ENCODE assay signal across 20 mouse cellular contexts in the genomic region with DNA sequence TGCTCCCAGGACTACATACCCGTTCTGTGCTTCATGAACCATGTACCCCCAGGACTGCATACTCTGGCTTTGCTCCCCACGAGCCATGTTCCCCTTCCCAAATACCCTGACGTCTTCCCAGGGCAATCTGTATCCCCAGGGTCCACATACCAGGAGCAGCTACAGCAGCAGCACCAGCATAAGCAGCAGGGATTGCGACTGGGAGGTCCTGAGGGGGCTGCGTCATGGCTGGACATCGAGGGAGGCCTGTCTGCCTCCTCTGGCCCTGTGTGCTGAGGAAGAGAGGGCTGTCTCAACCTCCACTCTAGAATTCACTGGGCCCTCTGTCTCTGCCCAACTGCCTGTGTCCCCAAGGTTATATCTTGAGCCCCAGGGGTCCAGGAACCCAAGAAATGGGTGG. TPM values are rescaled to one million over a fixed set of nuclear protein-coding genes. Genes with fewer than 3 reads are reported as not detected.
DNase-seq lines count a peak whose midpoint lies in the region; ATAC-seq and TF ChIP-seq lines count a peak whose summit lies in the region.
"Had no signal": no experiment of that assay in that cellular context is flagged by ENCODE, and none has a peak within 500 bp of the region (broad histone marks: within the 10 kb centered on the region; RNA-seq: fewer than 3 reads in every experiment).

No protein-coding gene starts in this region.

- peaks cover 42% of the 10 kb centered on the region for H3K36me3 ChIP-seq in hindbrain, embryonic 13.5 days
- H3K36me3 ChIP-seq in hindbrain, embryonic 11.5 days (ENCODE audit: control insufficient read depth, insufficient read depth, low read length): peaks cover 3% of the 10 kb centered on the region; the same call in 1 of the 2 replicates
- H3K36me3 ChIP-seq in midbrain, embryonic 13.5 days: peaks cover 32% of the 10 kb centered on the region
- peaks cover 10% of the 10 kb centered on the region for H3K36me3 ChIP-seq in midbrain, embryonic 16.5 days (ENCODE audit: control insufficient read depth, insufficient read depth, low read length)
- H3K36me3 ChIP-seq in liver, embryonic 12.5 days: peaks cover 35% of the 10 kb centered on the region
- H3K36me3 ChIP-seq in small intestine, adult 2 months (ENCODE audit: control insufficient read depth, insufficient read depth, low read length): no peaks in the 10 kb centered on the region

- no peak for TF ChIP-seq CTCF in small intestine, adult 2 months (IDR thresholded peaks at IDR 0.05; ENCODE audit: extremely low read depth, insufficient read length, insufficient replicate concordance, low read depth, low read length)

- ATAC-seq in hindbrain, embryonic 13.5 days (ENCODE audit: low FRiP score): no peak
- no peak for ATAC-seq in hindbrain, embryonic 11.5 days (ENCODE audit: low FRiP score)
- ATAC-seq in midbrain, embryonic 13.5 days: no peak
- ATAC-seq in midbrain, embryonic 16.5 days: no peak
- no peak for ATAC-seq in liver, embryonic 12.5 days
- ATAC-seq in erythroid progenitor cell, adult 5-6 weeks (replicated peaks; ENCODE audit: low FRiP score, poor library complexity, severe bottlenecking): no peak
- ATAC-seq: midbrain, embryonic 15.5 days had no signal

- no peak overlapping the region for H3K4me2 ChIP-seq in hindbrain, embryonic 13.5 days
- H3K4me2 ChIP-seq in hindbrain, embryonic 11.5 days (replicated peaks; ENCODE audit: low read depth, low read length): no peak overlapping the region
- no peak overlapping the region for H3K4me2 ChIP-seq in midbrain, embryonic 13.5 days (replicated peaks)
- H3K4me2 ChIP-seq in midbrain, embryonic 16.5 days (ENCODE audit: low read length): no peak overlapping the region
- H3K4me2 ChIP-seq in liver, embryonic 12.5 days: peak overlapping the region; percentile 32
- H3K4me2 ChIP-seq: heart, embryonic 11.5 days; midbrain, embryonic 15.5 days had no signal

- TF ChIP-seq POLR2A in small intestine, adult 2 months (IDR thresholded peaks at IDR 0.05; ENCODE audit: low read depth, low read length): no peak

- no peak for DNase-seq in hindbrain, embryonic 11.5 days (ENCODE audit: low spot score)
- no peak for DNase-seq in urinary bladder, postnatal 25 days (ENCODE audit: low spot score)
- DNase-seq: gastrocnemius, postnatal 14 days; kidney, adult 8-10 months; kidney, postnatal 36 days; retina, postnatal 1 day had no signal

- H3K4me1 ChIP-seq in hindbrain, embryonic 13.5 days (replicated peaks): peaks cover 22% of the 10 kb centered on the region
- no peaks in the 10 kb centered on the region for H3K4me1 ChIP-seq in hindbrain, embryonic 11.5 days (replicated peaks; ENCODE audit: control insufficient read depth, insufficient read depth, low read length)
- H3K4me1 ChIP-seq in midbrain, embryonic 13.5 days (replicated peaks): peaks cover 26% of the 10 kb centered on the region
- H3K4me1 ChIP-seq in midbrain, embryonic 16.5 days (ENCODE audit: control insufficient read depth, insufficient read depth, low read length): peaks cover 18% of the 10 kb centered on the region
- peaks cover 29% of the 10 kb centered on the region for H3K4me1 ChIP-seq in liver, embryonic 12.5 days
- peaks cover 6% of the 10 kb centered on the region for H3K4me1 ChIP-seq in small intestine, adult 2 months (ENCODE audit: control insufficient read depth, insufficient read depth, insufficient read length, low read length)

- WGBS in hindbrain, embryonic 13.5 days: 89% methylated on average over 6 of the region's 6 CpGs
- WGBS in hindbrain, embryonic 11.5 days: 91% methylated on average over 6 of the region's 6 CpGs
- WGBS in midbrain, embryonic 13.5 days: 89% methylated on average over 6 of the region's 6 CpGs
- 91% methylated on average over 6 of the region's 6 CpGs for WGBS in midbrain, embryonic 16.5 days
- WGBS in liver, embryonic 12.5 days (ENCODE audit: insufficient replicate concordance): 58% methylated on average over 6 of the region's 6 CpGs
- 89% methylated on average over 6 of the region's 6 CpGs for WGBS in small intestine, adult 2 months

- no peak overlapping the region for H3K4me3 ChIP-seq in hindbrain, embryonic 13.5 days
- no peak overlapping the region for H3K4me3 ChIP-seq in hindbrain, embryonic 11.5 days (ENCODE audit: low read depth, low read length)
- H3K4me3 ChIP-seq in midbrain, embryonic 13.5 days (replicated peaks): no peak overlapping the region
- no peak overlapping the region for H3K4me3 ChIP-seq in midbrain, embryonic 16.5 days (ENCODE audit: low read depth, low read length)
- H3K4me3 ChIP-seq in liver, embryonic 12.5 days: peak overlapping the region; percentile 12; the same call in 1 of the 2 replicates
- H3K4me3 ChIP-seq in small intestine, adult 2 months (ENCODE audit: low read depth, low read length): peak overlapping the region; percentile 27
- H3K4me3 ChIP-seq: erythroblast, embryonic 14.5 days; midbrain, embryonic 15.5 days had no signal

- 0 out of 2 replicates have a peak overlapping the region, but pooled peaks have one; percentile 46 for H3K9ac ChIP-seq in hindbrain, embryonic 13.5 days
- no peak overlapping the region for H3K9ac ChIP-seq in hindbrain, embryonic 11.5 days (ENCODE audit: low read depth, low read length)
- H3K9ac ChIP-seq in midbrain, embryonic 13.5 days (replicated peaks): 0 out of 2 replicates have a peak overlapping the region, but pooled peaks have one; percentile 14
- H3K9ac ChIP-seq in midbrain, embryonic 16.5 days (ENCODE audit: low read depth, low read length): no peak overlapping the region
- no peak overlapping the region for H3K9ac ChIP-seq in liver, embryonic 12.5 days
- H3K9ac ChIP-seq: midbrain, embryonic 15.5 days had no signal

- no peaks in the 10 kb centered on the region for H3K9me3 ChIP-seq in hindbrain, embryonic 13.5 days
- no peaks in the 10 kb centered on the region for H3K9me3 ChIP-seq in hindbrain, embryonic 11.5 days (ENCODE audit: control insufficient read depth, low read length)
- no peaks in the 10 kb centered on the region for H3K9me3 ChIP-seq in midbrain, embryonic 13.5 days
- H3K9me3 ChIP-seq in midbrain, embryonic 16.5 days (replicated peaks; ENCODE audit: control insufficient read depth, low read length, poor library complexity, severe bottlenecking): no peaks in the 10 kb centered on the region
- no peaks in the 10 kb centered on the region for H3K9me3 ChIP-seq in liver, embryonic 12.5 days (replicated peaks)
- H3K9me3 ChIP-seq: midbrain, embryonic 15.5 days had no signal

- no peak overlapping the region for H3K27ac ChIP-seq in hindbrain, embryonic 13.5 days
- H3K27ac ChIP-seq in hindbrain, embryonic 11.5 days (ENCODE audit: low read depth, low read length): no peak overlapping the region
- H3K27ac ChIP-seq in midbrain, embryonic 13.5 days: no peak overlapping the region
- no peak overlapping the region for H3K27ac ChIP-seq in midbrain, embryonic 16.5 days (ENCODE audit: low read length)
- H3K27ac ChIP-seq in liver, embryonic 12.5 days: no peak overlapping the region
- no peak overlapping the region for H3K27ac ChIP-seq in small intestine, adult 2 months (ENCODE audit: insufficient read depth, low read depth, low read length)
- H3K27ac ChIP-seq: midbrain, embryonic 15.5 days had no signal

- peaks cover 2% of the 10 kb centered on the region; the same call in 1 of the 2 replicates for H3K27me3 ChIP-seq in hindbrain, embryonic 13.5 days
- no peaks in the 10 kb centered on the region for H3K27me3 ChIP-seq in hindbrain, embryonic 11.5 days (ENCODE audit: control insufficient read depth, insufficient read depth, low read length)
- peaks cover 7% of the 10 kb centered on the region; the same call in 1 of the 2 replicates for H3K27me3 ChIP-seq in midbrain, embryonic 13.5 days
- no peaks in the 10 kb centered on the region for H3K27me3 ChIP-seq in midbrain, embryonic 16.5 days (ENCODE audit: control insufficient read depth, insufficient read depth, low read depth, low read length)
- peaks cover 27% of the 10 kb centered on the region for H3K27me3 ChIP-seq in liver, embryonic 12.5 days (replicated peaks)
- H3K27me3 ChIP-seq in small intestine, adult 2 months (ENCODE audit: control insufficient read depth, insufficient read depth, low read length): 0 out of 2 replicates have a peak, but pooled peaks cover 6% of the 10 kb centered on the region
- H3K27me3 ChIP-seq: midbrain, embryonic 15.5 days had no signal

RNA-seq across cellular contexts. Expression of a gene that starts 2.7 kb away (rescaled TPM):
- 43.6 and 44.4 TPM in 2 replicates for polyA plus RNA-seq in hindbrain, embryonic 13.5 days (2015; fragmentation: Nextera tagmentation; extraction: Ambion mirVana)
- 62.2 and 63.7 TPM in 2 replicates for polyA plus RNA-seq in hindbrain, embryonic 11.5 days (2014; fragmentation: Nextera tagmentation; extraction: Ambion mirVana)
- 38.9 and 40.4 TPM in 2 replicates for polyA plus RNA-seq in midbrain, embryonic 13.5 days (2015; fragmentation: Nextera tagmentation; extraction: Ambion mirVana)
- polyA plus RNA-seq in midbrain, embryonic 16.5 days (2015; fragmentation: Nextera tagmentation; extraction: Ambion mirVana): 60.8 and 65.1 TPM in 2 replicates
- polyA plus RNA-seq in liver, embryonic 12.5 days (2016; fragmentation: Nextera tagmentation; extraction: Ambion mirVana): 24.0 and 26.9 TPM in 2 replicates
- 19.9 and 24.1 TPM in 2 replicates for polyA plus RNA-seq in small intestine, adult 2 months (2012; rRNA removed)
- 84.0 and 98.9 TPM in 2 replicates for total RNA-seq in erythroid progenitor cell, adult 5-6 weeks (2015; ENCODE audit: low replicate concordance)
- 17.1 and 33.1 TPM in 2 replicates for total RNA-seq in erythroid progenitor cell, adult 5-6 weeks (2017; ENCODE audit: low replicate concordance)

RNA-seq across cellular contexts. Expression of a gene that starts 7.2 kb away (rescaled TPM):
- not detected in 2 replicates for polyA plus RNA-seq in hindbrain, embryonic 13.5 days (2015; fragmentation: Nextera tagmentation; extraction: Ambion mirVana)
- polyA plus RNA-seq in hindbrain, embryonic 11.5 days (2014; fragmentation: Nextera tagmentation; extraction: Ambion mirVana): not detected in 2 replicates
- polyA plus RNA-seq in midbrain, embryonic 13.5 days (2015; fragmentation: Nextera tagmentation; extraction: Ambion mirVana): not detected in 2 replicates
- not detected in 2 replicates for polyA plus RNA-seq in midbrain, embryonic 16.5 days (2015; fragmentation: Nextera tagmentation; extraction: Ambion mirVana)
- not detected in 2 replicates for polyA plus RNA-seq in liver, embryonic 12.5 days (2016; fragmentation: Nextera tagmentation; extraction: Ambion mirVana)
- polyA plus RNA-seq in small intestine, adult 2 months (2012; rRNA removed): not detected in 2 replicates
- total RNA-seq in erythroid progenitor cell, adult 5-6 weeks (2015; ENCODE audit: low replicate concordance): not detected in 2 replicates
- total RNA-seq in erythroid progenitor cell, adult 5-6 weeks (2017; ENCODE audit: low replicate concordance): not detected in 2 replicates
- total RNA-seq: ES-E14; gastrocnemius, postnatal 14 days; heart, postnatal 25 days; layer of hippocampus, postnatal 25 days; left cerebral cortex, postnatal 14 days had no signal
- polyA plus RNA-seq: erythroblast, embryonic 14.5 days; heart, embryonic 11.5 days; lung, adult 2 months; midbrain, embryonic 15.5 days had no signal

RNA-seq across cellular contexts. Expression of a gene that starts 11.0 kb away (rescaled TPM):
- 36.0 and 42.4 TPM in 2 replicates for polyA plus RNA-seq in hindbrain, embryonic 13.5 days (2015; fragmentation: Nextera tagmentation; extraction: Ambion mirVana)
- polyA plus RNA-seq in hindbrain, embryonic 11.5 days (2014; fragmentation: Nextera tagmentation; extraction: Ambion mirVana): 20.7 and 21.2 TPM in 2 replicates
- polyA plus RNA-seq in midbrain, embryonic 13.5 days (2015; fragmentation: Nextera tagmentation; extraction: Ambion mirVana): 35.7 and 36.9 TPM in 2 replicates
- polyA plus RNA-seq in midbrain, embryonic 16.5 days (2015; fragmentation: Nextera tagmentation; extraction: Ambion mirVana): 58.2 and 59.2 TPM in 2 replicates
- 4.6 and 4.7 TPM in 2 replicates for polyA plus RNA-seq in liver, embryonic 12.5 days (2016; fragmentation: Nextera tagmentation; extraction: Ambion mirVana)
- polyA plus RNA-seq in small intestine, adult 2 months (2012; rRNA removed): 4.3 and 5.2 TPM in 2 replicates
- 2.2 TPM in 1 of 2 replicates, not detected in the other for total RNA-seq in erythroid progenitor cell, adult 5-6 weeks (2015; ENCODE audit: low replicate concordance)
- 1.9 TPM in 1 of 2 replicates, not detected in the other for total RNA-seq in erythroid progenitor cell, adult 5-6 weeks (2017; ENCODE audit: low replicate concordance)
- polyA plus RNA-seq: erythroblast, embryonic 14.5 days had no signal

RNA-seq across cellular contexts. Expression of a gene that starts 19.6 kb away (rescaled TPM):
- 19.1 and 20.2 TPM in 2 replicates for polyA plus RNA-seq in hindbrain, embryonic 13.5 days (2015; fragmentation: Nextera tagmentation; extraction: Ambion mirVana)
- polyA plus RNA-seq in hindbrain, embryonic 11.5 days (2014; fragmentation: Nextera tagmentation; extraction: Ambion mirVana): 17.0 and 17.1 TPM in 2 replicates
- 13.7 and 14.2 TPM in 2 replicates for polyA plus RNA-seq in midbrain, embryonic 13.5 days (2015; fragmentation: Nextera tagmentation; extraction: Ambion mirVana)
- 14.6 and 15.7 TPM in 2 replicates for polyA plus RNA-seq in midbrain, embryonic 16.5 days (2015; fragmentation: Nextera tagmentation; extraction: Ambion mirVana)
- 9.4 and 10.4 TPM in 2 replicates for polyA plus RNA-seq in liver, embryonic 12.5 days (2016; fragmentation: Nextera tagmentation; extraction: Ambion mirVana)
- polyA plus RNA-seq in small intestine, adult 2 months (2012; rRNA removed): 39.0 and 59.8 TPM in 2 replicates
- total RNA-seq in erythroid progenitor cell, adult 5-6 weeks (2015; ENCODE audit: low replicate concordance): not detected in 2 replicates
- not detected in 2 replicates for total RNA-seq in erythroid progenitor cell, adult 5-6 weeks (2017; ENCODE audit: low replicate concordance)

RNA-seq across cellular contexts. Expression of a gene that starts 23.7 kb away (rescaled TPM):
- 79.2 and 83.9 TPM in 2 replicates for polyA plus RNA-seq in hindbrain, embryonic 13.5 days (2015; fragmentation: Nextera tagmentation; extraction: Ambion mirVana)
- 21.6 and 24.3 TPM in 2 replicates for polyA plus RNA-seq in hindbrain, embryonic 11.5 days (2014; fragmentation: Nextera tagmentation; extraction: Ambion mirVana)
- polyA plus RNA-seq in midbrain, embryonic 13.5 days (2015; fragmentation: Nextera tagmentation; extraction: Ambion mirVana): 82.3 and 83.9 TPM in 2 replicates
- polyA plus RNA-seq in midbrain, embryonic 16.5 days (2015; fragmentation: Nextera tagmentation; extraction: Ambion mirVana): 103 and 111 TPM in 2 replicates
- 0.89 and 0.94 TPM in 2 replicates for polyA plus RNA-seq in liver, embryonic 12.5 days (2016; fragmentation: Nextera tagmentation; extraction: Ambion mirVana)
- 0.11 and 0.19 TPM in 2 replicates for polyA plus RNA-seq in small intestine, adult 2 months (2012; rRNA removed)
- total RNA-seq in erythroid progenitor cell, adult 5-6 weeks (2015; ENCODE audit: low replicate concordance): not detected in 2 replicates
- total RNA-seq in erythroid progenitor cell, adult 5-6 weeks (2017; ENCODE audit: low replicate concordance): not detected in 2 replicates
- total RNA-seq: gastrocnemius, postnatal 14 days; heart, postnatal 25 days had no signal
- polyA plus RNA-seq: erythroblast, embryonic 14.5 days had no signal

Comparison
In these comparisons a context has a peak if more than half of its experiments do, and no peak if none do; other contexts are left out.
1. H3K9ac ChIP-seq: peak in hindbrain, embryonic 13.5 days (single experiment) and midbrain, embryonic 13.5 days (single experiment); none in hindbrain, embryonic 11.5 days (single experiment), midbrain, embryonic 16.5 days (single experiment) and liver, embryonic 12.5 days (single experiment).
2. H3K4me3 ChIP-seq: peak in liver, embryonic 12.5 days (single experiment) and small intestine, adult 2 months (single experiment); none in hindbrain, embryonic 13.5 days (single experiment), hindbrain, embryonic 11.5 days (single experiment), midbrain, embryonic 13.5 days (single experiment) and midbrain, embryonic 16.5 days (single experiment).